Mouse (Mus musculus) cerebellum, adult 11-12 months (tissue): ENCODE measurements at regions not wholly inside any gene's neighbourhood (a gene's known extent, or its start where the extent isn't known, plus 50 kb on each side); places are given as distances from the start of the nearest gene placed in this dataset.

ENCODE experiments used
- DNase-seq: peaks from one replicate; pipeline ENCODE4 v3.0.0; 2022

- no peak for DNase-seq
Measured at GRCm38 (mm10) chr2:79087600-79088205, 167.5 kb upstream of the Itga4 start.

- no peak for DNase-seq
Measured at GRCm38 (mm10) chr2:79090273-79090672, 165.0 kb upstream of the Itga4 start.

GRCm38 (mm10) chr2:79094298-79094697 is 160.9 kb upstream of the Itga4 start:
- DNase-seq: no peak

GRCm38 (mm10) chr2:79096532-79097251 is 158.5 kb upstream of the Itga4 start:
- DNase-seq: no peak

- no peak for DNase-seq
Measured at GRCm38 (mm10) chr2:79099601-79100000, 155.6 kb upstream of the Itga4 start.

GRCm38 (mm10) chr2:79111673-79112072 is 143.6 kb upstream of the Itga4 start:
- no peak for DNase-seq

GRCm38 (mm10) chr2:79112076-79112475 is 143.2 kb upstream of the Itga4 start:
- DNase-seq: no peak

GRCm38 (mm10) chr2:79120610-79121345 is 134.4 kb upstream of the Itga4 start:
- no peak for DNase-seq

GRCm38 (mm10) chr2:79122530-79122929 is 132.7 kb upstream of the Itga4 start:
- no peak for DNase-seq

GRCm38 (mm10) chr2:79124272-79124976 is 130.8 kb upstream of the Itga4 start:
- no peak for DNase-seq

GRCm38 (mm10) chr2:79126170-79126879 is 128.9 kb upstream of the Itga4 start:
- DNase-seq: no peak

GRCm38 (mm10) chr2:79126996-79127741 is 128.1 kb upstream of the Itga4 start:
- DNase-seq: no peak

GRCm38 (mm10) chr2:79127822-79128221 is 127.4 kb upstream of the Itga4 start:
- no peak for DNase-seq

GRCm38 (mm10) chr2:79130660-79131059 is 124.6 kb upstream of the Itga4 start:
- no peak for DNase-seq

GRCm38 (mm10) chr2:79131235-79131634 is 124.0 kb upstream of the Itga4 start:
- DNase-seq: no peak

GRCm38 (mm10) chr2:79131743-79132517 is 123.3 kb upstream of the Itga4 start:
- no peak for DNase-seq

- no peak for DNase-seq
Measured at GRCm38 (mm10) chr2:79132518-79132845, 122.7 kb upstream of the Itga4 start.

GRCm38 (mm10) chr2:79134281-79134680 is 120.9 kb upstream of the Itga4 start:
- DNase-seq: no peak

- no peak for DNase-seq
Measured at GRCm38 (mm10) chr2:79135986-79136385, 119.2 kb upstream of the Itga4 start.

- DNase-seq: no peak
Measured at GRCm38 (mm10) chr2:79136619-79137458, 118.4 kb upstream of the Itga4 start.
